Mouse (Mus musculus): Measurements from ENCODE around the gene St6galnac1. TPM values are rescaled to one million over a fixed set of nuclear protein-coding genes. Genes with fewer than 3 reads are reported as not detected.

Gene St6galnac1
- polyA plus RNA-seq (2015; fragmentation: Nextera tagmentation; extraction: Ambion mirVana), result not detected in 2 replicates

GRCm38 (mm10) chr11:116775407-116775806 lies at the start of gene St6galnac1:
St6galnac1 (minus strand) TSS chr11:116775507.

Other genes with a start within 250 kb of the St6galnac1 start
- 7.1 and 8.3 TPM in 2 replicates for gene Sphk1, start 244.6 kb downstream of the St6galnac1 start, polyA plus RNA-seq (2015; fragmentation: Nextera tagmentation; extraction: Ambion mirVana)
- 8.4 and 10.3 TPM in 2 replicates for gene Ube2o, start 194.1 kb downstream of the St6galnac1 start, polyA plus RNA-seq (2015; fragmentation: Nextera tagmentation; extraction: Ambion mirVana)
- gene Aanat, start 189.1 kb downstream of the St6galnac1 start, polyA plus RNA-seq (2015; fragmentation: Nextera tagmentation; extraction: Ambion mirVana), result not detected in 2 replicates
- gene Rhbdf2, start 148.5 kb downstream of the St6galnac1 start, polyA plus RNA-seq (2015; fragmentation: Nextera tagmentation; extraction: Ambion mirVana), result 5.1 and 8.4 TPM in 2 replicates
- 12.4 and 16.2 TPM in 2 replicates for gene Prcd, start 122.0 kb downstream of the St6galnac1 start, polyA plus RNA-seq (2015; fragmentation: Nextera tagmentation; extraction: Ambion mirVana)
- 28.6 and 33.4 TPM in 2 replicates for gene Cygb, start 121.2 kb downstream of the St6galnac1 start, polyA plus RNA-seq (2015; fragmentation: Nextera tagmentation; extraction: Ambion mirVana)
- gene Mxra7, start 52.5 kb upstream of the St6galnac1 start, polyA plus RNA-seq (2015; fragmentation: Nextera tagmentation; extraction: Ambion mirVana), result 52.1 and 64.3 TPM in 2 replicates
- gene Mettl23, start 67.8 kb upstream of the St6galnac1 start, polyA plus RNA-seq (2015; fragmentation: Nextera tagmentation; extraction: Ambion mirVana), result 95.4 and 108 TPM in 2 replicates
- 29.7 and 39.5 TPM in 2 replicates for gene Jmjd6, start 67.9 kb upstream of the St6galnac1 start, polyA plus RNA-seq (2015; fragmentation: Nextera tagmentation; extraction: Ambion mirVana)
- gene Mfsd11, start 76.9 kb upstream of the St6galnac1 start, polyA plus RNA-seq (2015; fragmentation: Nextera tagmentation; extraction: Ambion mirVana), result 37.8 and 53.7 TPM in 2 replicates
- gene Srsf2, start 77.6 kb upstream of the St6galnac1 start, polyA plus RNA-seq (2015; fragmentation: Nextera tagmentation; extraction: Ambion mirVana), result 297 and 399 TPM in 2 replicates
- 1.5 and 4.9 TPM in 2 replicates for gene Mgat5b, start 143.4 kb upstream of the St6galnac1 start, polyA plus RNA-seq (2015; fragmentation: Nextera tagmentation; extraction: Ambion mirVana)